Mouse (Mus musculus) ES-E14 (cell line): ENCODE results near the gene Crygb.

ENCODE experiments used
- CHD2 ChIP-seq: IDR thresholded peaks from 2 replicates; pipeline ENCODE4 v1.6.1; 2014; ENCODE audit warnings: mild to moderate bottlenecking, low read depth, low read length, inconsistent platforms
- HCFC1 ChIP-seq: IDR thresholded peaks from 2 replicates; pipeline ENCODE4 v1.6.1; 2012; ENCODE audit warnings: low read length, inconsistent platforms, borderline replicate concordance; ENCODE audit not compliant: insufficient read depth
- MAFK ChIP-seq: IDR thresholded peaks from 2 replicates; pipeline ENCODE4 v1.6.1; 2014; ENCODE audit warnings: mild to moderate bottlenecking, low read depth, low read length, inconsistent platforms; ENCODE audit not compliant: insufficient read depth
- ZC3H11A ChIP-seq: IDR thresholded peaks from 2 replicates; pipeline ENCODE4 v1.6.1; 2012; ENCODE audit warnings: low read depth, mild to moderate bottlenecking, inconsistent platforms, low read length, borderline replicate concordance
- ZNF384 ChIP-seq: IDR thresholded peaks from 2 replicates; pipeline ENCODE4 v1.6.1; 2012; ENCODE audit warnings: low read depth, low read length, inconsistent platforms

- TF ChIP-seq CHD2, result no peak
- TF ChIP-seq ZNF384, result no peak
- TF ChIP-seq HCFC1, result no peak
- no peak for TF ChIP-seq ZC3H11A
- TF ChIP-seq MAFK, result no peak
These were observed 48.1 kb upstream of the Crygb start for GRCm38 (mm10) chr1:65130226-65130625.
